Comparison of ENCODE assay signal across 9 mouse cellular contexts in the genomic region with DNA sequence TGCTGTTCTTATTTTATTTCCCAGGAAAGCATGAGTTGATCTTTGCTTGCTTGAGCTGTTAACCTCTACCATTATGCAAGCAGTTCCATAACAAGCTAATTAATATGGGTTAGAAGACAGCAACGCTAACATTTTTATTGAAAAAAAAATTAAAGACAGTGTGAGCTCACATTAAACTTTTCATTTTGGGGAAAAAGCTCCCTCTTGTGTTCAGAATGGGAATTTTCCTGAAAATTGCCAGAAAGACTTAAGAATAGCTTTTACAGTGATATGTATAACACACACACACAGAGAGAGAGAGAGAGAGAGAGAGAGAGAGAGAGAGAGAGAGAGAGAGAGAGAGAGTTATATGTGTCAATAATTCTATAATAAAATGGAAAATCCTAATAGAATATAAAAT. TPM values are rescaled to one million over a fixed set of nuclear protein-coding genes. Genes with fewer than 3 reads are reported as not detected.
A peak's percentile ranks its signal among the peaks of the same experiment; 100 is the strongest.
DNase-seq lines count a peak whose midpoint lies in the region; ATAC-seq and TF ChIP-seq lines count a peak whose summit lies in the region.
"Had no signal": no experiment of that assay in that cellular context is flagged by ENCODE, and none has a peak within 500 bp of the region (broad histone marks: within the 10 kb centered on the region; RNA-seq: fewer than 3 reads in every experiment).

No protein-coding gene starts in this region.

- H3K4me1 ChIP-seq in forebrain, postnatal 0 days (ENCODE audit: insufficient read depth): no peaks in the 10 kb centered on the region
- no peaks in the 10 kb centered on the region for H3K4me1 ChIP-seq in forebrain, embryonic 16.5 days (replicated peaks; ENCODE audit: control insufficient read depth, insufficient read depth, low read length)

- WGBS in forebrain, postnatal 0 days: 17% methylated on average over 1 of the region's 1 CpGs
- 9% methylated on average over 1 of the region's 1 CpGs for WGBS in forebrain, embryonic 16.5 days

- intact Hi-C loops in left cerebral cortex, postnatal 14 days (cut with DNase I): loop anchor here (10.0 kb wide), 1 partner anchor 994 kb away; no protein-coding TSS in a partner anchor
- intact Hi-C loops in left cerebral cortex, postnatal 4 days (cut with DNase I): no loop called here

- TF ChIP-seq CTCF in forebrain, postnatal 0 days (IDR thresholded peaks at IDR 0.05; ENCODE audit: low read depth): peak; percentile 51

- no peaks in the 10 kb centered on the region for H3K36me3 ChIP-seq in forebrain, postnatal 0 days (ENCODE audit: insufficient read depth)
- H3K36me3 ChIP-seq in forebrain, embryonic 16.5 days (ENCODE audit: control insufficient read depth, insufficient read depth): no peaks in the 10 kb centered on the region

- no peak overlapping the region for H3K4me3 ChIP-seq in forebrain, postnatal 0 days (ENCODE audit: low read depth, low read length)
- no peak overlapping the region for H3K4me3 ChIP-seq in forebrain, embryonic 16.5 days (replicated peaks; ENCODE audit: low read length)

- DNase-seq in forebrain, postnatal 0 days: peak; percentile 78
- peak; percentile 37 to 58 for DNase-seq in left cerebral cortex, postnatal 14 days (ENCODE audit: low spot score in 2 of 2)
- DNase-seq in left cerebral cortex, postnatal 4 days: no peak
- DNase-seq in A20 (ENCODE audit: low read depth, low spot score): peak; percentile 14
- DNase-seq in c-Kit-positive CD71-positive TER-119-negative erythroid progenitor cells, embryonic 14.5 days (ENCODE audit: low read depth): peak; percentile 28
- DNase-seq in urinary bladder, postnatal 4 days (ENCODE audit: low spot score in 2 of 2): no peak

- no peak; the same call in 1 of the 2 replicates for ATAC-seq in forebrain, postnatal 0 days
- ATAC-seq in forebrain, embryonic 16.5 days: no peak
- no peak for ATAC-seq in megakaryocyte-erythroid progenitor cell, adult 5-6 weeks (replicated peaks; ENCODE audit: low FRiP score, low TSS enrichment, poor library complexity, severe bottlenecking)

- no peak overlapping the region for H3K27ac ChIP-seq in forebrain, postnatal 0 days (ENCODE audit: low read depth, low read length)
- no peak overlapping the region for H3K27ac ChIP-seq in forebrain, embryonic 16.5 days (ENCODE audit: low read length)

- H3K9ac ChIP-seq in forebrain, postnatal 0 days: no peak overlapping the region
- H3K9ac ChIP-seq in forebrain, embryonic 16.5 days (replicated peaks; ENCODE audit: low read depth, low read length): no peak overlapping the region

- no peaks in the 10 kb centered on the region for H3K27me3 ChIP-seq in forebrain, postnatal 0 days (ENCODE audit: insufficient read depth, low read length)
- H3K27me3 ChIP-seq in forebrain, embryonic 16.5 days (replicated peaks; ENCODE audit: control insufficient read depth, insufficient read depth, low read length): no peaks in the 10 kb centered on the region

- H3K4me2 ChIP-seq in forebrain, postnatal 0 days (ENCODE audit: low read depth): no peak overlapping the region
- H3K4me2 ChIP-seq in forebrain, embryonic 16.5 days (ENCODE audit: low read length): no peak overlapping the region

- H3K9me3 ChIP-seq in forebrain, postnatal 0 days (ENCODE audit: low read length): no peaks in the 10 kb centered on the region
- no peaks in the 10 kb centered on the region for H3K9me3 ChIP-seq in forebrain, embryonic 16.5 days (ENCODE audit: control insufficient read depth, low read length)

RNA-seq across cellular contexts. Expression of a gene that starts 50.3 kb away (rescaled TPM):
- total RNA-seq in forebrain, postnatal 0 days (2014; rRNA removed): not detected in 2 replicates
- 0.27 and 0.57 TPM in 2 replicates for polyA plus RNA-seq in forebrain, postnatal 0 days (2015; fragmentation: Nextera tagmentation; extraction: Ambion mirVana)
- 0.20 TPM in 1 of 2 replicates, not detected in the other for polyA plus RNA-seq in forebrain, embryonic 16.5 days (2015; fragmentation: Nextera tagmentation; extraction: Ambion mirVana)
- under 1 TPM; 0.24 to 0.82 TPM for total RNA-seq in left cerebral cortex, postnatal 14 days (2021)
- under 1 TPM in 1 of 2 experiments, not detected in 1; 0.36 TPM for total RNA-seq in left cerebral cortex, postnatal 4 days (2021)
- not detected in 2 replicates for total RNA-seq in megakaryocyte-erythroid progenitor cell, adult 5-6 weeks (2014; fragmentation: Nextera tagmentation)
- total RNA-seq in megakaryocyte-erythroid progenitor cell, adult 5-6 weeks (2017): not detected in 2 replicates
- total RNA-seq: hematopoietic stem cell, adult 5-6 weeks had no signal

Comparison
In these comparisons a context has a peak if more than half of its experiments do, and no peak if none do; other contexts are left out.
1. DNase-seq: peak in forebrain, postnatal 0 days (single experiment), left cerebral cortex, postnatal 14 days (2 of 2), A20 (single experiment) and c-Kit-positive CD71-positive TER-119-negative erythroid progenitor cells, embryonic 14.5 days (single experiment); none in left cerebral cortex, postnatal 4 days (single experiment) and urinary bladder, postnatal 4 days (0 of 2).